Comparison of ENCODE assay signal across 7 mouse cellular contexts in the genomic region with DNA sequence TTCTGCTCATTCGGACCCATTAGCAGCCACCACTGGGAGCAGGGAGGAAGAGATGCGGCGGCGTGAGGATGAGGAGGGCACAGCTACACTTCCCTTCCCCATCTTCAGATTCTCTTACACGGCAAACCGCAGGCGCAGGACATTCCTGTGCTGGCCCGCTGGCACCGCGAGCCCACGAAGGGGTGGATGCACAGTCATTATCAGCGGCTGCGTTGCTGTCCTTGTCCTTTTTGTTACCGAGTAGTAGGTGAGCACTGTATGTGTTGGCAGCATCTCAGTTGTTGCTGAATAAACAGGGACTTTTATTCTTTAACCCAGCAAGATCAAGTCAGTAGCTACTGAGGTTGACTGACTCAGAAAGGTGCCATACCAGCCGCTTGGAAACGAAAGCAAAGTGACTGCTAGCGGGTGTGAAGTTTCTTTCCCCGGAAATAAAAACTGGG. TPM values are rescaled to one million over a fixed set of nuclear protein-coding genes. Genes with fewer than 3 reads are reported as not detected.
A peak's percentile ranks its signal among the peaks of the same experiment; 100 is the strongest.
DNase-seq lines count a peak whose midpoint lies in the region; ATAC-seq and TF ChIP-seq lines count a peak whose summit lies in the region.

No protein-coding gene starts in this region.

- H3K4me3 ChIP-seq in heart, postnatal 0 days (ENCODE audit: low read depth, low read length), result peak overlapping the region; percentile 47
- peak overlapping the region; percentile 31 for H3K4me3 ChIP-seq in limb, embryonic 15.5 days

- ATAC-seq in heart, postnatal 0 days (ENCODE audit: insufficient read depth, low read depth), result 0 out of 2 replicates have a peak, but pooled peaks have one; percentile 8
- no peak for ATAC-seq in limb, embryonic 15.5 days (ENCODE audit: insufficient number of reproducible peaks, low FRiP score, low TSS enrichment, low read depth)

- H3K27me3 ChIP-seq in heart, postnatal 0 days (ENCODE audit: control insufficient read depth, insufficient read depth, low read length), result no peaks in the 10 kb centered on the region
- no peaks in the 10 kb centered on the region for H3K27me3 ChIP-seq in limb, embryonic 15.5 days

- H3K9me3 ChIP-seq in heart, postnatal 0 days (replicated peaks; ENCODE audit: control insufficient read depth, low read length), result no peaks in the 10 kb centered on the region
- no peaks in the 10 kb centered on the region for H3K9me3 ChIP-seq in limb, embryonic 15.5 days

- H3K4me2 ChIP-seq in heart, postnatal 0 days (ENCODE audit: low read depth, low read length), result peak overlapping the region; percentile 83
- H3K4me2 ChIP-seq in limb, embryonic 15.5 days, result peak overlapping the region; percentile 49

- H3K4me1 ChIP-seq in heart, postnatal 0 days (ENCODE audit: control insufficient read depth, insufficient read depth), result no peaks in the 10 kb centered on the region
- H3K4me1 ChIP-seq in limb, embryonic 15.5 days, result peaks cover 5% of the 10 kb centered on the region; the same call in 1 of the 2 replicates

- no peak for TF ChIP-seq CTCF in heart, postnatal 0 days (IDR thresholded peaks at IDR 0.05; ENCODE audit: low read depth)

- H3K27ac ChIP-seq in heart, postnatal 0 days (ENCODE audit: low read depth), result peak overlapping the region; percentile 62; the same call in 1 of the 2 replicates
- H3K27ac ChIP-seq in limb, embryonic 15.5 days, result no peak overlapping the region

- no peak for TF ChIP-seq EP300 in heart, postnatal 0 days (IDR thresholded peaks at IDR 0.05; ENCODE audit: low read depth)

- WGBS in heart, postnatal 0 days, result 10% methylated on average over 18 of the region's 18 CpGs
- whole genome bisulfite sequencing in limb, embryonic 15.5 days, result 32% methylated on average over 18 of the region's 18 CpGs

- peak; percentile 49 to 52 for DNase-seq in CD8-positive naive resting alpha-beta T cell, adult 2 months (ENCODE audit: low read depth in 2 of 2, low spot score in 2 of 2)
- DNase-seq in ZHBTc4 (ENCODE audit: low read depth, low spot score), result peak; percentile 17
- DNase-seq in heart, postnatal 0 days (ENCODE audit: low spot score), result no peak
- peak; percentile 86 for DNase-seq in naive thymus-derived CD4-positive, alpha-beta T cell, adult 2 months (ENCODE audit: low read depth)
- DNase-seq in embryo, embryonic 9.5 days (ENCODE audit: extremely low spot score), result no peak
- DNase-seq in ovary, adult 18-20 months (ENCODE audit: low spot score), result no peak

- no peaks in the 10 kb centered on the region for H3K36me3 ChIP-seq in heart, postnatal 0 days (replicated peaks; ENCODE audit: control insufficient read depth, insufficient read depth, low read length)
- no peaks in the 10 kb centered on the region for H3K36me3 ChIP-seq in limb, embryonic 15.5 days

- 0 out of 2 replicates have a peak overlapping the region, but pooled peaks have one; percentile 22 for H3K9ac ChIP-seq in heart, postnatal 0 days (replicated peaks; ENCODE audit: low read depth, low read length)
- H3K9ac ChIP-seq in limb, embryonic 15.5 days, result no peak overlapping the region

RNA-seq across cellular contexts. Expression of gene Sub1, which starts 13.8 kb away (rescaled TPM):
- 46.1 and 77.8 TPM in 2 replicates for total RNA-seq in heart, postnatal 0 days (2014; rRNA removed; ENCODE audit: low replicate concordance)
- polyA plus RNA-seq in heart, postnatal 0 days (2015; fragmentation: Nextera tagmentation; extraction: Ambion mirVana), result 483 and 491 TPM in 2 replicates
- 659 and 669 TPM in 2 replicates for polyA plus RNA-seq in limb, embryonic 15.5 days (2015; fragmentation: Nextera tagmentation; extraction: Ambion mirVana)

Comparison
In these comparisons a context has a peak if more than half of its experiments do, and no peak if none do; other contexts are left out.
1. DNase-seq: peak in CD8-positive naive resting alpha-beta T cell, adult 2 months (2 of 2), ZHBTc4 (single experiment) and naive thymus-derived CD4-positive, alpha-beta T cell, adult 2 months (single experiment); none in heart, postnatal 0 days (single experiment), embryo, embryonic 9.5 days (single experiment) and ovary, adult 18-20 months (single experiment).